Mouse (Mus musculus) kidney, adult 11 months (tissue): ENCODE results near the gene Ntrk3.

Experiments used
- DNase-seq: peaks from one replicate; pipeline ENCODE4 v3.0.0; 2022

Gene Ntrk3

DNA sequence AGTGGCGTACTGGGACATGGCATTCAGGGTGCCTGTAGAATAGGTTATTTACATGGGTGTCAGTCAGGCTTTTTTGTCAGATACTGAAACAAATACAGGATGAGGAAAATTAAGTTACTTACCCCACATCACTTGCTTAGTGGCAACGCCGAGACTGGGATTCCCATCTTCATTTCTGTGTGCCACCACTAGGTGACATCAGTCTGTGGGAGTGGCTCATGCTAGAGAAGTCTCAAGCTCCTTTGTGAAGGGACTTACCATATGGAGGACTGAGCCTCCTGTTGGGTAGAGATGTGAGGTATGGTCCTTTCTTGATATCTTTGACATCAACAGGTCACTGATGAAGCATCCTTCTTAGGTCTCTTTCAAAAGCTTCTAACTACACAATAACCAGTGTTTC lies 443.5 kb downstream of the Ntrk3 start:
- no peak for DNase-seq

DNA sequence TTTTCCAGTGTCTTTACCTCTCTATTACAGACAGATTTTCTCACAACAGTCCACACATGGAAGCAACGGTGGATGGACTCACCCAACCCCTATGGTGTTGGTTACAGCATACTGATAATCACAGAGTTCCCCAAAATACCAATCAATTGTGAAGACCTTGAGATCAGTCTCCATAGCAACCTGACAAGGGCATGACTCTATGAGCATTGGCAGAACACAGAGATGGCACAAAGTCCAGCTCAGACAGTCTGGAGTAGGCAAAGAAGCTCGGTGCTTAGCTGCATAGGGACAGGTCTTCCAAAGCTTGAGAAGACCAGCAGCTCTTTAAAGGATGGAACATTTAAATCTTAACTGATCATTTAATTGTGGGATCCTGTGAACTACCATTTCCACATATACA lies 447.6 kb downstream of the Ntrk3 start:
- no peak for DNase-seq

DNA sequence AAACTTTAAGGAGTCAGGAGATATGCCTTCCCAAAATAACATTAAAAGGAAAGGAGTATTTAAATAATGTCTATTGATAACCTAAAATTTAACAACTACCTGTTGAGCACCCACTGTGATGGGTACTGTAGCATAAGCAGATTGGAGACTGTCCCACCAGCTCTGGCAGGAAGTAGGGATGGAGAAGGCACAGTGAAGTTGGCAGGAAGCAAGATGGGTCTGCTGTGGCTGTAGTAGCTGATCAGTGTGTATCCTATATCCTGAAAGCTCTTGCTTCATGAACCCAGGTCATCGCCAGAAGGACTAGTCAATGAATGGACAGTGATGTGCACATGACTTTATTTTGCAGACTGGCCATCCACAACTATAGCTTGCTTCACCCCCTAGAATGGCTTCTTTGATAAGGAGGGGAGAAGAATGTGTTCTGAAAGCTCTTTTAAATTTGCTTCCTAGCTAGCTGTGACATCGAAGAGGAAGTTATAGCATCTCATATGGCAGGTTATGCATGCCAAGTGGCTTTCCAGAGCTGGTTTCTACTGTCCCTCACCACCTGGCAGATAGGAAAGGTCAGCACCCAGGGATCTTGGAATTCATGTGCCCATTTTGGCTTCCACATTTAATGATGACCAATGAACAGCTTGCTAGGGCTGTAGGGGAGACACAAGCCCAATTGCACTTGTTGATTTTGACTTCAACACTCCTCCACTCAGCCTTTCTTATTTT lies 451.1 kb downstream of the Ntrk3 start:
- DNase-seq = no peak

- DNase-seq = no peak
These were observed 468.1 kb downstream of the Ntrk3 start for GRCm38 (mm10) chr7:78269506-78270250.

- DNase-seq = no peak
These were observed 470.3 kb downstream of the Ntrk3 start for GRCm38 (mm10) chr7:78267461-78268007.

DNA sequence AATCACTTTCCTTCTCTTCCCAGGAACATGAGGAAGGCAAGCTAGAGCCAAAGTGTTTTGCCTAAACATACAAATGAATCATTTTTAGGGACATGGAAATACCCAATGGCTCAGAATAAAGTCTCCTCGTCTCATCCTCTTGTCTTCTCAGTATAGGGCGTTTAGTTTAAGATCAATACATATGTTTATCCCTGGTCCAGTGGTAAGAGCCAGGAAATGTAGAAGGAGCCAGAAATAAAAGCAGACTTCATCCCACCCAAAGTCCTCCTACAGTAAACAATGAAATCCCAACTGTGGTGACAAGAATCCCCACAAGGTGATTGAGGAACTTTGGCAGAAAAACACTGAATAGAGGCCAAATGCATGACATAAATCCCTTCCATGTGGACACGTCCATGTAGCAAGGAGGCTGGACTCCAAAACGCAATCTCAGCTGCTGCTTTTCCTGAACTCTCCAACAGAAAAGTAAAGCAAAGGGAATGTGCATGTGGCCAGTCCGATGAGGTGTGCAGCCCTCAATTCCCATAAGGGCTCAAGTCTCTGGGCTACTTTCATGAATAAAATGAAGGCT lies 473.3 kb downstream of the Ntrk3 start:
- DNase-seq = no peak

DNA sequence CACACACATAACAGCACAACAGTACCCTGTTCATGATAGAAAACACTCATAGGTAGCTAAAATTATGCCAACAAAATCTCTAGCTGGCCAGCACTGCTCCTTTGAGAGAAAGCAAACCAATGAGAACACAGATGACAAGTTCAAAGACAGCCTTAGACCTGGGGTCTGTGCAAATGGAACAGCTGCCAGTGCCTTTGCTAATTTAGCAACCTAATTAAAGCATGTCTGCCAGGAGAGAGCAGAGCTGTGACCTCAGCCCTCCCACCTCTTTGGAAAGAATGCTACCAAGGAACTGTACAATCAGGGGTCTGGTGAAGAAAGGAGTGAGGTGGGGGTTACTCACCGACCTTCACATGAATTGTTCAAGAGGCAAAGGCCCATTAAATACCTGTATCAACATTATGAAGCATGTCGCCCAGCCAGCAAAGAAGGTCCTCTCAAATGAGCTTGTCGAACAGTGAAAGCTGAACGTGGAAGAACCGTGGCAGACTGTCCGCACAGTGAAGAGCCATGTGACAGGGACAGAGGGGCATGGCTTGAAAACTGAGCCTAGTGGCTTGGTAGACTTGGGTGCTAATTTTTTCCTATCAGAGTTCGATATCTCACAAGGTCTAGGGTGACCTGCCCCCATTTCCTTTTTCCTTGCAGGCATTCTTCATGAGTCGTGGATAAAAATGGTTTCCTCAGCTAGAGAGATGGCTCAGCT lies 476.2 kb downstream of the Ntrk3 start:
- DNase-seq = no peak

- no peak for DNase-seq
These were observed 479.7 kb downstream of the Ntrk3 start for GRCm38 (mm10) chr7:78258151-78258550.

DNA sequence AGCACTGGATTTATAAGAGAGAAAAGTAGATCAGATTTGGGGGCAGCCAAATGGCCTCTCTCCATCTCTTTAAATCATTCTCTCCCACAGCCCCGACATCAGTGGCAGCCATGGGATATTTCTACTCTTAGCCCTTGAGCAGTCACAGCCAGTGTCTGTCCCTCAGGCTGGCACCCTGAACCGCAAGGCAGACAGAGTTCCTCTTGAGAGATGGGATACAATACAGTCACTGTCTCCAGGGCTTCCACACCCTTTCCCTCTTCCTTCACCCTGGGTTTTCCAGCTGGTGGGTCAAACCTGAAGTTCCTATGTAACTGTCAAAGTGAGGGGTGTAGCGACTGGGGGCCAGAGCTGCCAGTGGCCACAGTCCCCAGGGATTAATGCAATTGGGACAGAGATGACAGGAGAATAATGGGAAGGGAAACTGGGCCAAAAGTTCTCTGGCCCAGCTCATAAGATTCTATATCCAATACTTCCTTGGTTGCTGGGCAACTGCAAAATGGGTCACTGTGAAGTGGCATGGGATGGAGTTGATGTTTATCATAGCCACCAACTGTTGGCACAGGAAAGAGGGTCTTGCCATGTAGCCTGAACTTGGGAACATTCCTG lies 483.9 kb downstream of the Ntrk3 start:
- DNase-seq = no peak

- DNase-seq = no peak
These were observed 489.6 kb downstream of the Ntrk3 start for GRCm38 (mm10) chr7:78248119-78248642.

DNA sequence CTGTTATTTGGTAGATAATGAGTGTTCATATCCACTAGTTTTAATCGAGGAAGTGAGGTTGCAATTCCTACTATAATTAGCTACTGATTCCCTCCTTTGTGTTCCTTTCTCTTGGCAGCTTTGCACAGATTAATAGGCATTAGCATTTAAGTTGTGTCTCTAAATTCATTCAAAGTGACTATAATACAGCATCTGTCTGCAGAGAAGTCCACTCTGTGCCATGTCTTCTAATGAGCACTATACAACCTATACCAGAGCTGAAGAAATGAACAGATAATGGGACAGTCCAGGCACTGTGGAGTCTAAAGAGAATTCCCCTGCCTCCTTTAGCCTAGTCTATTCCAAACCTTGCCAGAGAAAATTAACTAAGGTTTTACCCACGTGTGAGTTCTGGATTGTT lies 498.8 kb downstream of the Ntrk3 start:
- no peak for DNase-seq

DNA sequence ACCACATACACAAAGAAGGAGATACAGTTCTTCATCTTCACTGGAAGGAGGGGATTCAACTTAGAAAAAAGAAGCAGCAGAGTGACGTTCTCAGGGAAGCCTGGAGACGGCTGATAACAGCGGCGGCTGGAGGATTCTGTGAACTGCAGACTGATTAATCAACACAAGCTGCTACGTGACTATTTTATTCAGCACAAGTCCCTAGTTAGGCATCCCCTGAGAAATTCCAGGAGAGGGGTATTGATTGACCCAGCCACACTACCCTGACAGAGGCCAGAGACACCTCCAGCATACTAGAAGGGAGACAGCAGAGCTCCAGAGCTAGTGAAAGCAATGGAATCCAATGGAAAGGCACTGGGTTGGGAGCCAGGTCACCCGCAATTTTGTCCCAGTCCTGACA lies 516.1 kb downstream of the Ntrk3 start:
- no peak for DNase-seq

- no peak for DNase-seq
These were observed 516.9 kb downstream of the Ntrk3 start for GRCm38 (mm10) chr7:78220949-78221348.

DNA sequence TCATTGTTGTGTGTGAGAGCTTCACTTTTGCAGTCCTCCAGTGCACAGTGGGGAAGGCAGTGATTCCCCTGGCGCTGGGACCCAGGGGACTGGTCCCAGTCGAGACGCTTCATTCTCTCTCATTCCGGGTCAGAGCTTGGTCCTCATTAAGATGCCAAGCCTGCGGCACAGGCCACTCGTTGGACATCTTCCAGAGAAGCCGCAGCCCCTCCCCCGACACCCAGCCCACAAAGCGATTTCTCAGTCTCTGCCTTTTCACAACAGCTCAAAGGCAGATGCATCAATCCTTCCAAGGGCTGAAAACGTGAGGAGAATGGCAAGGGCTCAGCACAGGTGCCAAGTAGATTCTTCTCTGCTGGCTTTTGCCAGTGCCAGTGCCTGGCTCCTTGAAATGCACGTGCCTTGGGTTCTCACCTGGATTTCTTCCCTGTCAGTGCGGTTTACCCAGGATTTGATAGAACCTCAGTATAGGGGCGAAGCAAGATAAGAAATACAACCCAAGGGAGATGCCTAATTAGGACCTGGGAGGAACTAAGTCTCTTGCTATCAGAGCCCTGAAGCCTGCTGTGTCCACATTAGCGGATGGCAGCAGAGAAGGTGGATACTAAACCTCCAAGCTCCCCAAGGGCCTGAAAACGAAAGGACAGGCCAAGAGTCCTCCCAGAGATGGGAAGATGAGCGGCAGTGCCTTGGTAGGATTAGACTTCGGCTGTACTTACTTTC lies 546.7 kb downstream of the Ntrk3 start:
- no peak for DNase-seq

DNA sequence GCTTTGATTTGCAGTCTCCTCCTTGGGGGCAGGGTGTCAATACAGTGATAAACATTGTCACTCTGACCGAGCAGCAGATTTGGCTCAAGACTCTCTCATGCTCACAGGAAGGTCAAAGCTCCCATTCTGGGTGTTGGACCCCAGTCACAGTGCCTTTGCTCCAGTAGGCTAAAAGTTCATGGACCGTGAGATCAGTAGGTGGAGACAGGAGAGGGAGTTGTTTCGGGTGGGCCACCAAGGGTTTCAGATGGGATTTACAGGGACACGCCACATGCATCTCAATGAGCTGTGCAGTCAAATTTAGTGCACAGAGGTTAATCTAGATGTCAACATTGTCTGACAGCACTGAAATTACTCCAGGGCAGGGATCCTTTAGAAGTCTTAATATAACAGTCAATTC lies 552.2 kb downstream of the Ntrk3 start:
- DNase-seq = no peak

DNA sequence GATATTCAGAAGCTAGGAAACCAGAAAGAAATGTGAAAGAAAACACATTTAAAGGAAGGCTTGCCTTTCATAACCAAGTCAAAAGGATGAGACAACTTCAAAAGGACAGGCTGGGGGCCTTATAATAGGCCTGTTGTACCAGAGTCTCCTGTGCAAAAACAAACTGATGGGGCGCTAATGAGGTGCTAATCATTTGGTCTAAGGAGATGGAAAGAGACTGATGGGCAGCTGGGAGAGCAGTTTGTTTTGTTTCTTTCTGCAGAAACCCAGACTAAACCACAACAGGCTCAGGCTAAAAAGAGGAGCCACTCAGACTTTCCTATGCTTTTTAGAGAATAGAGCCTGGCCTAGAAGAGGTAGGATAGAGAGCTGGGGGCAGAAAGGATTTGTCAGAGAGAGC lies 554.4 kb downstream of the Ntrk3 start:
- no peak for DNase-seq

GRCm38 (mm10) chr7:78179996-78180665 lies 557.7 kb downstream of the Ntrk3 start:
- no peak for DNase-seq

GRCm38 (mm10) chr7:78172267-78172955 lies 565.4 kb downstream of the Ntrk3 start:
- DNase-seq = no peak

GRCm38 (mm10) chr7:78165466-78165865 lies 572.3 kb downstream of the Ntrk3 start:
- no peak for DNase-seq

GRCm38 (mm10) chr7:78157946-78158345 lies 579.9 kb downstream of the Ntrk3 start:
- DNase-seq = peak; percentile 52

GRCm38 (mm10) chr7:78145251-78145650 lies 592.6 kb downstream of the Ntrk3 start:
- no peak for DNase-seq
